Mouse (Mus musculus) embryo, embryonic 9.5 days (tissue): ENCODE data around the gene Zfp595.
"Not testable (repeated sequence)": the region's sequence is repeated elsewhere in the genome, so short reads cannot be mapped to it uniquely, and the experiment has no call there.

Experiments
- DNase-seq: peaks from one replicate; pipeline ENCODE4 v3.0.0-alpha.2; 2017; ENCODE audit errors: extremely low spot score

Zfp595 gene

DNA sequence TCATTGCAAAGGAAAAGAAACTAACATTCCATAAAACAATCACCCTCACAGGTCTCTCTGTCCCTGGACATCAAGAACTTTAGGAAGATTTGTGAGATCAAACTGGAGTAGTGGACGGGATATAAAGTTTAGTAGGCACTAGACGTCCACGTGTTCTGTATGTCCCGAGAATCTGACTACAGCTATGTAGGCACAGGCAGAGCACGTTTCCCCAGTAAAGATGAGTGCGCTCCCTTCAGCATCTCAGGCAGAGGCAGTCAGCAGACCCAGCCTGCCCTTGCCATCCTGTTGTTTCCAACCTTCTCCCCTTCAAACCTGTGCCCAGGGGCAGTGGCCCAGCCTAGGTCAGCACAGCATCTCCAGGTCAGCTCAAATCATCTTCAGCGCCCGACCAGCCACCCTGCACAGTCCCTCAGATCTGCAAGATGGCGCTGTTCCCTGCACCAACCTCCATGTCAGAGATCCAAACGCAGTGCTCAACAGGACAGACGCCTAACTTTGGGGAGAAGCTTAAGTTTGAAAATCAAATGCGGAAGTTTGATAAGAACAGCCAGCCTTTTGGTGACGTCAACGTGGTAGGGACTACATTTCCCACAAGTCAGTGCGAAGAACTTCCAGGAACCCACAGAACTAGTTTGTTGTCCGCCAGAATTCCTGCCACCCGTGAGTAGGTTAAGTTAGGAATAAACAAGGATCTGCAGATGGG lies at the start of gene Zfp595:
Gene Zfp595 (minus strand): TSS at position 552 of the 706 bp plus-strand sequence.
- peak; percentile 82 for DNase-seq

DNA sequence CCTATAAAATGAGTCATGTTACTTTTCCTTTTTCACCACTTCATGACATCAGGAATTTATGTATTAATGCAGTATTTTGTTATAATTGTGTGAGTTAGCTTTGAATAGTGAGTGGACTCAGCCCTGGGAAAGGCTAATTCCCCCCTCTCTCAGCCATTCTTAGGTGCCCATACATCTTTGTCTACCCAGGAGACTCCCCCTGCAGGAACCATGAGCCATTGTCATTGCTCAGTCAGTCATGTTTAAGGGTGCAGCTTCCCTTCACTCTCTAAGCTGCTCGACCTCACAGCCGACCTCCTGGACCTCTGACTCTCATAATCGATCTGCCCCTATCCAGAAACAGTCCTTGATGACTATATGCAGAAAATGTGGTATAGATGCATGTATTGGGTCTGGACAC lies 43.9 kb upstream of the Zfp595 start:
- DNase-seq: not testable (repeated sequence)

DNA sequence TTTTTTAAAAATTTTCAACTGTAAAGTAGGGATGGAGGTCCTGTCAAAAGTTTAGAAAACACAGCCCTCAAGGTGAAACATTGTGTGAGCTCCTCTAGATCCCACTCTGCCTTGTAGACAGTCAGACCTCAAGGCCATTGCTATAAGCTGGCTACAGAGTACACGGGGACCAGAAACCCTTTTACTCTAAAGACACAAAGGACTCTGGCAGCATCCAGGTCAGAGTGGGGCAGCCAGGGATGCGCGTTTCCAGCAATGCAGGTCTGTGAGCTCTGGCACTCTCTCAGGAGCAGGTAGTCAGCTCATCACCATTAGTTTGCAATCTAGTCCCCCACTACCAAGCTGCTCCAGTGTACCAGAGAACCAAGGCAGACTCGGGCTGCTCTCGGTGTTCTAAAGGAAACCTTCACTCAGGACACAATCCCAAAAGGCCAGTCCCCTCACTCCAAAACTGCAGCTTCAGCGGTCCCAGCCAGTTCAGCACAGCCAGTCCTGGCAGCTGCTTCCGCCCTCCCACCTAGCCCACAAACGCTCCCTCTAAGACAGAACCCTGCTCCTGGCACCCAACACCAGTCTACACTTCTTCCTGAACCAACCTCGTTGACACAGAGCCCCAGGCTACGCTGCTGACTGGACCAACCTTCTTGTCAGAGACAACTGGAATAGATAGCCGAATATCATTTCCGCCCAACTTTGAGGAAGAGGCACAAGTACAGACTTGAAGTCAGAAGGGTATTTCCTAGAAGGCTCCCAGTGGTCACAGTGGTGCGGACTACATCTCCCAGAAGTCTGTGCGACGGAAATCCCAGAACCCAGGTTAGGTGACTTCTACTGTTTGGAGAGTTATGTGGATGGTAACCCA lies 42.9 kb upstream of the Zfp595 start, which contains the start of the genes Gm28041 and Zfp456:
Gene Gm28041 (minus strand): TSS at position 684 of the 862 bp plus-strand sequence.
Gene Zfp456 (minus strand): TSS at position 761 of the 862 bp plus-strand sequence.
- DNase-seq: peak; percentile 72

DNA sequence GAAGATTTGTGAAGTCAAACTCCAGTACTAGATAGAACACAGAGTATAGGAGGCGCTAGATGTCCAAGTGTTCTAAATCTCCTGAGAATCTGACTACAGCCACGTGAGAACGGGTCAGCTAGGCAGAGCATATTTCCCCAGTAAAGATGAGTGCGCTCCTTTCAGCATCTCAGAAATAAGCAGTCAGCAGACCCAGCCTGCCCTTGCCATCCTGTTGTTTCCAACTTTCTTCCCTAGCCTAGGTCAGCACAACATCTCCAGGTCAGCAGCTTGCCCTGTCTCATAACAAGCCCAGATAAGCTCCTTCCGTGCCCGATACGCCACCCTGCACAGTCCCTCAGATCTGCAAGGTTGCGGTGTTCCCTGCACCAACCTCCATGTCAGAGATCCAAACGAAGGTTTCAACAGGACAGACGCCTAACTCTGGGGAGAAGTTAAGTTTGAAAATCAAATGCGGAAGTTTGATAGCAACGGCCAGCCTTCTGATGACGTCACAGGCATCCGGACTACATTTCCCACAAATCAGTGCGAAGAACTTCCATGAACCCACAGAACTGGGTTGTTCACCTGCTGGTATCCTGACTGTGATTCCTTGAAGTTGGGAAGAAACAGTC lies 27.9 kb upstream of the Zfp595 start, which contains the start of the genes Gm28044 and Zfp953:
Gene Gm28044 (minus strand): TSS at position 406 of the 614 bp plus-strand sequence.
Gene Zfp953 (minus strand): TSS at position 475 of the 614 bp plus-strand sequence.
- peak; percentile 87 for DNase-seq

DNA sequence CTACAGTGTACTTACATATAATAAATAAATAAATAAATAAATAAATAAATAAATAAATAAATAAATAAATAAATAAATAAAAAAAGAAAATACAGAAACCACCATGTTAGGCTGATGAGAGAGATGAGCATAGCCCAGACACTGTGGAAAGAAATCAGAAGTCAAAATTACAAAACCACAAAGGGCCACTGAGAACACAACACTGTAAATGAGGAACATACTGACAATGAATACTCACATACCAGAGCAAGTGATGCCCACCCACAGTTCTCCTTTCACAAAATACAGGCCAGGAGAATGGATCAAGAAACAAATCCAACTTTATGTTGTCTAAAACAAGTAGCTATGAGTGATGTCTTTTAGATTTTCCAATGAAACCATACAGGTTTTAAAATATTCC lies 19.5 kb upstream of the Zfp595 start:
- no peak for DNase-seq

DNA sequence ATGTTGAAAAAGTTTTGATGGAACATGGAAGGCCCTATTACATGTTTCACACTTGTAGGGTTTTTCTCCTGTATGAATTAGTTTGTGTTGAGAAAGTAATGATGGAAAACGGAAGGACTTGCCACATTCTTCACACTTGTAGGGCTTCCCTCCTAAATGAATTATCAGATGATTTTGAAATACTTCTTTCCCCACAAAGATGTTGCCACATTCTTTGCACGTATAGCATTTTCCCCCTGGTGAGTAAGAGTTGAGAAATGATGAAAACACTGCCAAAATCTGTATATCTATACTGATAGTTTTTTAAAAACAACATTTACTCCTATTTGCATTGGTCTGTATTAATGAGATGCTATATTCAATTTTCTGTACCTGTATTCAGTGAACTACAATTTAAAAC lies 11.1 kb upstream of the Zfp595 start:
- no peak for DNase-seq

DNA sequence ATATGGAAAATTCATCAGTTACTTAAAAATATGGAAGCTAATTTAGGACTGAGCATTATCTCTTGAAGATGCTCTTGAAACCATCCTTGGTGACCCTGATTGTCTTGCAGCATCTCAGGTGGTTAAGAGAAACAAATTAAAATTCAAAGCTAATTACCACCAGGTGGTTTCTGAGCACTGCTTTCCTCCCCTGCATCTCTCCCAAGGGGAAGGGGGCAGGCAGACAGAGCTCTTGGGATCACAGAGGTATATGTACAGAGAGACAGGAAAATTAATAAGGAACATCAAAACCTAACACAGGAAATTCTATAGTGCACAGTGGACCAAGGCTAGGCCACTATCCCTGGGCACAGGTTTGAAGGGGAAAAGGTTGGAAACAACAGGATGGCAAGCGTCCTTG lies 507 bp upstream of the Zfp595 start:
- DNase-seq: no peak

DNA sequence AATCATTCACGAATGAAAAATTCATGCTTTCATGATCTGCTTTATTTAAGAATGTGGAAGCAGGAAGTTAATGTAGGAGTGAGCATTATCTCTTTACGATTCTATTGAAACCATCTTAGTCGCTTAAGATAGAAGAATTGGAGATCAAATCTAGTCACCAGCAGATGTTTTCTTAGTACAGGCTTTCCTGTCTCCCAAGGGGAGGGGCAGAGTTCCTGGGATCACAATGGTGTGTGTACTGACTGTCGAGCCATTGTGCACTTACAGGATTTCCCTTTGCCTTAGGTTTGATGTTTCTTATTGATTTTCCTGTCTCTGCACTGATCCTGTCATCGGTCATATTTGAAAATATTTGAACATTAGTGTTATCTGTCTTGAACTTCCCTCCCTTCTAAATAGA lies 25.7 kb downstream of the Zfp595 start:
- DNase-seq: peak; percentile 21

DNA sequence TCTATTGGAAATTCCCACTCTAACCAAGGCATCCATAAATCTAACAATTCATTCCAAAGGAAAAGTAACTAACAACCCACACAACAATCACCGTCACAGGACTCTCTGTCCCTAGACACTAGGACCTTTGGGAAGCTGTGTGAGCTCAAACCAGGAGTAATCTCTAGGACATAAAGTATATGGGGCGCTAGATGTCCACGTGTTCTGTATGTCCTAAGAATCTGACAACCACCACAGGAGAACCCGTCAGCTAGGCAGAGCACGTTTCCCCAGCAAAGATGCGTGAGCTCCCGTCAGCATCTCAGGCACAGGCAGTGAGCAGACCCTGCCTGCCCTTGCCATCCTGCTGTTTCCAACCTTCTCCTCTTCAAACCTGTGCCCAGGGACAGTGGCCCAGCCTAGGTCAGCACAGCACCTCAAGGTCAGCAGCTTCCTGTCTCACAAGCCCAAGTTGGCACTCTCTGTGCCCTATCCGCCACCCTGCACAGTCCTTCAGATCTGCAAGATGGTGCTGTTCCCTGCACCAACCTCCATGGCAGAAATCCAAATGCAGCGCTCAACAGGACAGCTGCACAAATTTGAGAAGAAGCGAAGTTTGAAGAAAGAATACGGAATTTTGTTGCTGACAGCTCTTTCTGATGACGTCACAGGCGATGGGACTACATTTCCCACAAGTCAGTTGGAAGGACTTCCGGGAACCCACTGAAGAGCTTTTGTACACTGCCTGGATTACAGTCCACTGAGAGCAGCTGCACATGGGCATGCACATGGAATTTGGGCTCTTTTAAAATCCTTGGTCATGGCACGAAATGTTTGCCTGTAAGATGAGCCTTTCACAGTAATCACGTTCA lies 26.3 kb downstream of the Zfp595 start, which contains the start of gene Zfp457:
Gene Zfp457 (minus strand): TSS at position 664 of the 851 bp plus-strand sequence.
- peak; percentile 85 for DNase-seq

DNA sequence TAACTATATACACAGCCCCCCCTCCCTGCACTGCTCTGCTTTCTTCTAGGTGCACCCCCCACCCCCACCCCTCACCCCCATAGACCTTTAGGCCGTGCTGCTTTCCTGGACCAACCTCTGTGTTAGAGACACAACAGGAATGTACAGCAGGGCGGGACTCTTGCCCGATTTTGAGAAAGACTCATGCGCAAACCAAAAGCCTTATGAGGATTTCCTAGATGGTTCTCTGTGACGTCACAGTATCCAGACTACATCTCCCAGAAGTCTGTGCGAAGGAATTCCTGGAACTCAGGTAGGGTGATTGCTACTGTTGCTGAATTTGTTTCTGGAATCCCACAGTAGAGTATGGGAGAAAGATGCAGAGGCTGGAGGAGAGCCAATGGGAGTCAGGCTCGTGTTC lies 54.1 kb downstream of the Zfp595 start, which contains the start of gene Zfp458:
Gene Zfp458 (minus strand): TSS at position 153 of the 400 bp plus-strand sequence.
- DNase-seq: no peak

DNA sequence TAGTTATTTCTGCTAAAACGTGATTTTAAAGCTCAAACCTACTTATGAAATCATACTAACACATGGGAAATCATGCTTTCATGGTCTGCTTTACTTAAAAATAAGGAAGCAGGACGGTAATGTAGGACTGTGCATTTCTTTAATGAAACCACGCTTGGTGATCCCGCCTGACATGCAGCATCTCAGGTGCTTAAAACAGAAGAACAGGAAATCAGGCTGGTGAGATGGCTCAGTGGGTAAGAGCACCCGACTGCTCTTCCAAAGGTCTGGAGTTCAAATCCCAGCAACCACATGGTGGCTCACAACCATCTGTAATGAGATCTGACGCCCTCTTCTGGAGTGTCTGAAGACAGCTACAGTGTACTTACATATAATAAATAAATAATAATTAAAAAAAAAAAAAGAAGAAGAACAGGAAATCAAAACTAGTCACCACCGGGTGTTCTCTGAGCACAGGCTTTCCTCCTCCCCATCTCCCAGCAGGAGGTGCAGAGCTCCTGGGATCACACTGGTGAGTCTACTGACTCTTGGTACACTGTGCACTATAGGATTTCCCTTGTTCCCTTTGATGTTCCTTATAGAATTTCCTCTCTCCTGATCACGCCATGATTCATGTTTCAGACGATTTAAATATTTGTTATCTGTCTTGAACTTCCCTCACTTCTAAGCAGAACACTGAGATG lies 62.8 kb downstream of the Zfp595 start:
- not testable (repeated sequence) for DNase-seq

DNA sequence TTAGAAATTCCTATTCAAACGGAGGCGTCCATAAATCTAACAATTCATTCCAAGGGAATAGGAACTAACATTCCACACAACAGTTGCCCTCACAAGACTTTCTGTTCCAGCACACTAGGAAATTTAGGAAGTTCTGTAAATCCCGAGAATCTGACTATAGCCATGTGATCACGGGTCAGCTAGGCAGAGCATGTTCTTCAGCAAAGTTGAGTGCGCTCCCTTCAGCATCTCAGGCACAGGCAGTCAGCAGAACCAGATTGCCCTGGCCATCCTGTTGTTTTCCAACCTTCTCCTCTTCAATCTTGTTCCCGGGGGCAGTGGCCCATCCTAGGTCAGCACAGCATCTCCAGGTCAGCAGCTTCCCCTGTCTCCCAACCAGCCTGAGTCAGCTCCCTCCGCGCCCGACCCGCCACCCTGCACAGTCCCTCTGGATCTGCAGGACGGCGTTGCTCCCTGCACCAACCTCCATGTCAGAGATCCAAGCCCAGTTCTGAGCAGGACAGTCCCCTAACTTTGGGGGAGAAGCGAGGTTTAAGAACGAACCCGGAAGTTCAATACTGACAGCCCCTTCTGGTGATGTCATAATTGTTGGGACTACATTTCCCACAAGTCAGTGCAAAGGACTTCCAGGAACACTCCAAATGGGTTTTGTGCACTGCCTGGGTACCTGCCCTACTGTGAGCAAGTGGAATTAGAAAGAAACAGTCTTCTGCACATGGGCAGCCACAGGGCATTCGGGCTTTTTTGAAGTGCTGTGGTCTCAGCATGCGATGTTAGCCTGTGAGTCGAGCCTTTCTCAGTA lies 63.6 kb downstream of the Zfp595 start:
- DNase-seq: peak; percentile 81
